Mouse (Mus musculus) embryonic facial prominence, embryonic 11.5 days (tissue): ENCODE measurements around the gene Zfp143. TPM values are rescaled to one million over a fixed set of nuclear protein-coding genes. Genes with fewer than 3 reads are reported as not detected.
A peak's percentile ranks its signal among the peaks of the same experiment; 100 is the strongest.
"Not testable (repeated sequence)": the region's sequence is repeated elsewhere in the genome, so short reads cannot be mapped to it uniquely, and the experiment has no call there.

ENCODE experiments used
- ATAC-seq: fragments of 200-750 bp; cut with Nextera tagmentation; replicated peaks from 2 replicates; pipeline ENCODE4 v1.8.0; 2017; ENCODE audit warnings: low read depth; ENCODE audit not compliant: insufficient number of reproducible peaks, low FRiP score, low TSS enrichment
- DNase-seq: peaks from one replicate; pipeline ENCODE4 v3.0.0-alpha.2; 2015; ENCODE audit warnings: low spot score
- H3K27ac ChIP-seq: fragments of 300-500 bp; sonication (generic); replicated peaks from 2 replicates; pipeline ENCODE4 v1.5.1; 2014; ENCODE audit warnings: mild to moderate bottlenecking, low read depth, low read length, control low read depth
- H3K27me3 ChIP-seq: fragments of 300-500 bp; sonication (generic); 2 replicates; pipeline ENCODE4 v1.6.1; 2014; ENCODE audit warnings: mild to moderate bottlenecking, low read length, moderate library complexity, mixed read lengths; ENCODE audit not compliant: control insufficient read depth, insufficient read depth
- H3K36me3 ChIP-seq: fragments of 300-500 bp; sonication (generic); replicated peaks from 2 replicates; pipeline ENCODE4 v1.6.1; 2014; ENCODE audit warnings: low read depth, mild to moderate bottlenecking, low read length, moderate library complexity, mixed read lengths; ENCODE audit not compliant: control insufficient read depth, insufficient read depth
- H3K4me1 ChIP-seq: fragments of 300-500 bp; sonication (generic); 2 replicates; pipeline ENCODE4 v1.6.1; 2014; ENCODE audit warnings: low read length, mixed read lengths; ENCODE audit not compliant: control insufficient read depth, insufficient read depth
- H3K4me2 ChIP-seq: fragments of 300-500 bp; sonication (generic); 2 replicates; pipeline ENCODE4 v1.6.1; 2014; ENCODE audit warnings: low read depth, mild to moderate bottlenecking, control low read depth, low read length, moderate library complexity
- H3K4me3 ChIP-seq: fragments of 300-500 bp; sonication (generic); 2 replicates; pipeline ENCODE4 v1.5.1; 2014; ENCODE audit warnings: low read depth, low read length, control low read depth
- H3K9ac ChIP-seq: fragments of 300-500 bp; sonication (generic); replicated peaks from 2 replicates; pipeline ENCODE4 v1.6.1; 2014; ENCODE audit warnings: mild to moderate bottlenecking, control low read depth, low read length
- H3K9me3 ChIP-seq: fragments of 300-500 bp; sonication (generic); replicated peaks from 2 replicates; pipeline ENCODE4 v1.6.1; 2016; ENCODE audit warnings: mild to moderate bottlenecking, low read length, inconsistent platforms, mixed read lengths; ENCODE audit not compliant: control insufficient read depth
- WGBS: fragments of 180-500 bp; shearing (Covaris S2); extraction: QIAGEN DNeasy Blood & Tissue Kit; methylation state at CpG from one replicate; pipeline ENCODE4 v1.1.7; 2014; 5-methylcytosine and 5-hydroxymethylcytosine counted together
- polyA plus RNA-seq: library from polyadenylated mRNA; unstranded; fragments of >200 nt; fragmentation: Nextera tagmentation; extraction: Ambion mirVana; gene quantifications from 2 replicates; pipeline ENCODE4 v1.2.1, GENCODE M21; 2014

The Zfp143 gene
- polyA plus RNA-seq, 1 experiment from 2014 or later, result 27.5 TPM

DNA sequence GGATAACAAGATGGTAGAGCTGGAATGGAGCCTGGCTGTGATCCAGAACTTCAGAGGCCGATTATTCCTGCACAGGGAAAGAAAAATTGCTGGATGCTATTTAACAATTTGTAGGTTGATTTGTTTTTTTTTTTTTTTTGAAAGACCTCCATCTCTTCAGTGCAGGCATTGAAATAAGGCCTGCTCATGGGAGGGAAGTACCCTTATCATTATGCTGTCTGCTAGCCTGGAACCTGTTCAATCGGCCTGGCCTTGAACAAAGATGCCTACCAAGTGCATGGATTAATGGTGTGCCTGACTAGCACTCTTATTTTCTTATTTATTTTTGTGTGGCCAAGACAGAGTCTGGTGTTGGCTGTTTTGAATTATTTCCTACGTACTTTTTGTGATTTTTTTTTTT lies 30.7 kb upstream of the Zfp143 start:
- 89% methylated on average over 3 of the region's 3 CpGs for WGBS
- peaks cover 13% of the 10 kb centered on the region for H3K36me3 ChIP-seq
- no peak overlapping the region for H3K4me3 ChIP-seq
- no peaks in the 10 kb centered on the region for H3K9me3 ChIP-seq
- no peak for ATAC-seq
- H3K4me2 ChIP-seq, result no peak overlapping the region
- H3K9ac ChIP-seq, result no peak overlapping the region
- H3K27me3 ChIP-seq, result no peaks in the 10 kb centered on the region
- H3K4me1 ChIP-seq, result no peaks in the 10 kb centered on the region
- no peak for DNase-seq
- no peak overlapping the region for H3K27ac ChIP-seq

DNA sequence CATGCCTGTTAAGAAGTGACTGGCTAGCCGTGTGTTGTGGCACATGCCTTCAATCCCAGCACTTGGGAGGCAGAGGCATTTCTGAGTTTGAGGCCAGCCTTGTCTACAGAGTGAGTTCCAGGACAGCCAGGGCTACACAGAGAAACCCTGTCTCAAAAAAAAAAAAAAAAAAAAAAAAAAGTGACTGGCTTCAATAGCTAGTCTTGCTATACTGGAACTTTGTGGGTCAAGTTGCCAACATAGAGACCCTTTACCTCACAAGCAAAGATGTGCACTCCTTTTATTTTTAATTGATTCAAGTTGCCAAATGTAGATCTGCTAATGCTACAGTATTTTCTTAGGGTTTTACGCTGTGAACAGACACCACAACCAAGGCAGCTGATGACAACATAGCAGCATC lies 3.3 kb upstream of the Zfp143 start:
- ATAC-seq, H3K27me3 ChIP-seq, H3K4me3 ChIP-seq, H3K27ac ChIP-seq, H3K4me2 ChIP-seq, DNase-seq, H3K4me1 ChIP-seq, H3K36me3 ChIP-seq, H3K9me3 ChIP-seq, H3K9ac ChIP-seq: not testable (repeated sequence)
- WGBS, result 93% methylated on average over 2 of the region's 2 CpGs

DNA sequence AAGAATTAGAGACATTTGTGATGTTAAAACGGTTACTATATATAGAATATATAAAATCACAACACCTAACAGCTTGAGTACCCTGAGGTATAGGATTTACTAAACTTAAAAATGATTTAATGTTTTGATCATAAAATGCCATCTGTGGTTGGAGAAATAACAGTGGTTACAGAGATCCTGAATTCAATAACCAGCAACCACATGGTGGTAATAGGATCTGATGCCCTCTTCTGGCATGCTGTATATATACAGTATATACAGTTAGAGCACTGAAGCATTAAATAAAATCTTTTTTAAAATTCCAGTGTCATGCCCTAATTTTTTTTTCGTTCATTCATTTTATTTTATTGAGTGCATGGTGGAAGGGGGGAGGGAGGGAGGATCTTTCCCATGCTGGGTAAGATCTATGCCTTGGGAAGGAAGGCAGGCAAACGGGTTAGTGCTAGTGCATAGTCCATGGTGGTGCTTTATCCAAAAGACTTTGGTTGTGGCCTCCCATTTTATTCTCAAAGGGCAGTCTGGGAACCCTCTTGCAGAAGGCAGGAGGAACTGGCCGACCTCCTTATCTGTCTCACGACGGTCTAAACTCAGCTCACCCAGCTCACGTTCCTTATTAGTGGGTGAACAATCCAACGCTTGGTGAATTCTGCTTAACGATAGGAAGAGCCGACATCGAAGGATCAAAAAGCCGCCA lies 1.8 kb upstream of the Zfp143 start:
- DNase-seq, result peak; percentile 36
- ATAC-seq, result no peak
- H3K27me3 ChIP-seq, result no peaks in the 10 kb centered on the region
- no peak overlapping the region for H3K4me3 ChIP-seq
- no peaks in the 10 kb centered on the region for H3K4me1 ChIP-seq
- no peaks in the 10 kb centered on the region for H3K9me3 ChIP-seq
- H3K9ac ChIP-seq, result no peak overlapping the region
- H3K27ac ChIP-seq, result no peak overlapping the region
- WGBS, result 89% methylated on average over 12 of the region's 12 CpGs
- no peaks in the 10 kb centered on the region for H3K36me3 ChIP-seq
- no peak overlapping the region for H3K4me2 ChIP-seq

DNA sequence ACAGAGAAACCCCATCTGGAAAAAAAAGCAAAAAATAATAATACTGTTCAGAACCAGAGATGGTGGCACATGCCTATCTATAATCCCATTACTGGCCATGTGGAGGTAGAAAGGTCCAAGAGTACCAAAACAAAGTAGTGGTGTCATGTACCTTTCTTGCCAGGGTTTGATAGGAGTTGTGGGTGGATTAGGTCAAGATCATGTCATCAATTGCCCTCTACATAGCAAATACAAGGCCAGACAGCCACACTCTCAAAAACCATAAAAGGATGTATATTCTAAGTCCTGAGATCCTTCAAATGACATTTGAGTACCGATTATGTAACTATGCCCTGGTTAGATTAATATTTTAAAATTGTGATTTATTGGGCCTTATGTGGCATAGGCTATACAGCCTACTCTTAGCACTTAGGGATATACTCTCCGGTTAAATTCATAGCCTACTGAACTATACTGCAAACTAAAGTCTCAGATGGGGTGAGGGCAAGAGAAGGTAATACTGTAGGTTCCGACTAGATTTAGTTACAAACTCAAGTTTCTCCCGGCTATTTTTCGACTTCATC lies 830 bp upstream of the Zfp143 start:
- 17% methylated on average over 5 of the region's 5 CpGs for WGBS
- no peak for DNase-seq

DNA sequence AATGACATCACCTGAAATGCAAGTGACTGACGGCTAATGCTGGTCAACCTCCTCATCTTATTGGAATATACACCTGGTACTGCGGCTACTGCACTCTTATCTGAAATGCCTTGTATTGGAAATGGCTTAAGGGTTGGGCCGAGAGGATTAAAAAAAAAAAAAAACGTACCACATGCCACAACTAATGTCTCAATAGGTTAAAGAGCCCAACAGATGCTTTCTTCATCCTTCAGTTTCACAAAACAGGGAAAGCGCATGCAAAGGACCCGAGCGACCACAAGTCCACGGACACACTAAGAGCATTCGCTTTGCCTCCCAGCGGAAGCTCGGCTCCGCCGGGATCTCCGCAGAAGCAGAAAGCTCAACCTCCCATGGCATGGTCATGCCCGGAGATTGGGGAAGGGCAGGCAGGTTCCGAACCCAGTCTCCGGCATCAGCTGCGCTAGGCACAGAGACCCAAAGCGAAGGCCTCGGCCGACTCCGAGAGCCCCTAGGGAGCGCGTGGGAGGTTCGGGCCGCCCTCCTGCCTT lies 283 bp upstream of the Zfp143 start:
- H3K36me3 ChIP-seq, result no peaks in the 10 kb centered on the region

More for the DNA sequence above, 830 bp upstream of the Zfp143 start:
- Histone ChIP-seq H3K36me3 (no peaks in the 10 kb centered on the region), H3K9me3 (no peaks in the 10 kb centered on the region), H3K27me3 (no peaks in the 10 kb centered on the region), H3K4me1 (no peaks in the 10 kb centered on the region), H3K4me3 (peak overlapping the region; percentile 78), H3K9ac (peak overlapping the region; percentile 95), H3K27ac (peak overlapping the region; percentile 96), H3K4me2 (peak overlapping the region; percentile 57)
- ATAC-seq, result no peak

DNA sequence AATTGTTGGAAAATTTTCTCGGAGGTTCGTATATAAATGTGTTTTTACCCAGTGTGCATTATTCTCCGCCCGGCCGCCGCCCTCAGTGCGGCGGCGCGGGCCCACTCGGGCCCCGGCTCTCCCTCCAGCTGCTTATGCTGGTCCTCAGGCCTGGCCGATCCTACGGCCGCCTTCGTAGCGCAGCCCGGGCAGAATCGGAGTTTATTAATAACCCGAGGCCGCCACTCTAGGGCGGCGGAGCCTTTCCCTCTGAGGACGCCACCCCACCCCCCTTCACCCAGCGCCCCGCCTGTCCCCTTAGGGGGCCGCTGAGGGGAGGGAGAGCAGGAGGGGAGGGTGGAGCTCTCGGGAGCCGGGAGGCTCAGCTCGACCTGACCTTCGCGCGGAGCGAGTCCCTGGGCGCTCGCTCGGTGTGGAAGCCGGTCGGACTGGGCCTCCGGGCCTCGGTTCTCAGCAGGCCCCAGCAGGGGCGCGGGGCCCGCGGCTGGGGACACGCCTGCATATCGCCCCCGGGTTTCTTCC lies 796 bp downstream of the Zfp143 start:
- Histone ChIP-seq H3K27ac (peak overlapping the region; percentile 100), H3K9ac (peak overlapping the region; percentile 96), H3K4me2 (peak overlapping the region; percentile 65), H3K4me1 (no peaks in the 10 kb centered on the region), H3K4me3 (peak overlapping the region; percentile 63), H3K27me3 (no peaks in the 10 kb centered on the region), H3K36me3 (no peaks in the 10 kb centered on the region), H3K9me3 (no peaks in the 10 kb centered on the region)
- DNase-seq (peak; percentile 87), ATAC-seq (peak; percentile 75)
- WGBS, result 0% methylated on average over 46 of the region's 48 CpGs

More for the DNA sequence above, 283 bp upstream of the Zfp143 start:
- H3K4me1 ChIP-seq, result no peaks in the 10 kb centered on the region
- H3K9me3 ChIP-seq, result no peaks in the 10 kb centered on the region
- peak overlapping the region; percentile 96 for H3K27ac ChIP-seq
- peak overlapping the region; percentile 95 for H3K9ac ChIP-seq
- DNase-seq (peak; percentile 53), ATAC-seq (no peak; the same call in 1 of the 2 replicates)
- peak overlapping the region; percentile 57 for H3K4me2 ChIP-seq
- under 1% methylated on average over 26 of the region's 26 CpGs for WGBS
- no peaks in the 10 kb centered on the region for H3K27me3 ChIP-seq
- peak overlapping the region; percentile 78 for H3K4me3 ChIP-seq

DNA sequence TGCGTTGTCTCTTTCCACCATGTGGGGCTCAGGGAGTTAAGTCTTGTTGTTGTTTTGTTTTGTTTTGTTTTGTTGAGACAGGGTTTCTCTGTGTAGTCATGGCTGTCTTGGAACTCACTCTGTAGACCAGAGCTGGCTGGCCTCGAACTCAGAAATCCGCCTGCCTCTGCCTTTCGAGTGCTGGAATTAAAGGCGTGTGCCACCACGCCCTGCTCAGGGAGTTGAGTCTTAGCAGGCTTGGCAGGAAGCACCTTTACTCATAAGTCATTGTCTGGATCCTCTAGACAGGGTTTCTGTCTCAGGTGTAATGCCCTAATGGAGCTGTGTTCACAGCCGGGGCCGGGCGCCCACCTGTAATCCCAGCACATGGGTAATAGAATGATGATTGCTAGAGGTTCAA lies 2.7 kb downstream of the Zfp143 start:
- H3K27ac ChIP-seq, result no peak overlapping the region
- no peak overlapping the region for H3K4me3 ChIP-seq
- ATAC-seq (no peak), DNase-seq (no peak)
- 97% methylated on average over 9 of the region's 9 CpGs for WGBS
- no peaks in the 10 kb centered on the region for H3K36me3 ChIP-seq
- H3K27me3 ChIP-seq, result no peaks in the 10 kb centered on the region
- no peaks in the 10 kb centered on the region for H3K9me3 ChIP-seq
- no peak overlapping the region for H3K9ac ChIP-seq
- no peak overlapping the region for H3K4me2 ChIP-seq
- H3K4me1 ChIP-seq, result no peaks in the 10 kb centered on the region

DNA sequence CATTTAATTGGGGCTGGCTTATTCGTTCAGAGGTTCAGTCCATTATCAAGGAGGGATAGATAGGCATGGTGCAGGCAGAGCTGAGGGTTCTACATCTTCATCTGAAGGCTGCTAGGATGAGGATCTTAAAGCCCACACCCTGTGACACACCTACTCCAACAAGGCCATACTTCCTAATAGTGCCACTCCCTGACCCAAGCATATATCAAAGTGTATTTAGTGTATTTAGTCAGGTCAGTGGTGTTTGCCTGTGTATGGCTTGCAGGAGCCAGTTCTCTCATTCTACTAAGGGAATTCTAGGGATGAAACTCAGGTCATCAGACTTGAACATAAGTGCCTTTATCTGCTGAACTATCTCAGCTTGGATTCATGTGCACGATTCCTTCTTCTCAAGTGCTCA lies 8.1 kb downstream of the Zfp143 start:
- H3K27ac ChIP-seq, result no peak overlapping the region
- ATAC-seq, result no peak
- H3K36me3 ChIP-seq, result no peaks in the 10 kb centered on the region; the same call in 1 of the 2 replicates
- H3K4me3 ChIP-seq, result no peak overlapping the region
- 90% methylated on average over 2 of the region's 2 CpGs for WGBS
- H3K9ac ChIP-seq, result no peak overlapping the region
- no peaks in the 10 kb centered on the region for H3K27me3 ChIP-seq
- no peak overlapping the region for H3K4me2 ChIP-seq
- no peak for DNase-seq
- H3K9me3 ChIP-seq, result no peaks in the 10 kb centered on the region
- H3K4me1 ChIP-seq, result no peaks in the 10 kb centered on the region
